Mouse (Mus musculus): ENCODE results near the gene Tpi1.

- TF ChIP-seq GATA1 (IDR thresholded peaks at IDR 0.05; ENCODE audit: low read length), result no peak
- no peak for TF ChIP-seq TAL1 (IDR thresholded peaks at IDR 0.05; ENCODE audit: low read length)
Measured at GRCm38 (mm10) chr6:124767920-124768703, 46.0 kb downstream of the Tpi1 start.

All from erythroblast, embryonic 14.5 days (primary cell).